Mouse (Mus musculus): Measurements from ENCODE around the gene Arhgap10. TPM values are rescaled to one million over a fixed set of nuclear protein-coding genes. Genes with fewer than 3 reads are reported as not detected.
"Not testable (repeated sequence)": the region's sequence is repeated elsewhere in the genome, so short reads cannot be mapped to it uniquely, and the experiment has no call there.

Gene Arhgap10
- polyA plus RNA-seq, 1 experiment: 88.6 TPM

- no peaks in the 10 kb centered on the region for H3K27me3 ChIP-seq (replicated peaks)
- H3K4me3 ChIP-seq (replicated peaks): no peak overlapping the region
- H3K36me3 ChIP-seq (replicated peaks; ENCODE audit: low read length): peaks cover 91% of the 10 kb centered on the region
- TF ChIP-seq GATA1 (IDR thresholded peaks at IDR 0.05; ENCODE audit: borderline replicate concordance, low read length) (no peak), FLI1 (IDR thresholded peaks at IDR 0.05; ENCODE audit: low read length) (no peak)
- H3K4me1 ChIP-seq: peaks cover 38% of the 10 kb centered on the region
- peaks cover 3% of the 10 kb centered on the region for H3K9me3 ChIP-seq
Observed at GRCm38 (mm10) chr8:77329783-77330182, 188.0 kb downstream of the Arhgap10 start.

GRCm38 (mm10) chr8:77328473-77328872 lies 189.3 kb downstream of the Arhgap10 start:
- TF ChIP-seq GATA1 (IDR thresholded peaks at IDR 0.05; ENCODE audit: borderline replicate concordance, low read length): no peak
- TF ChIP-seq FLI1 (IDR thresholded peaks at IDR 0.05; ENCODE audit: low read length): no peak
- Histone ChIP-seq H3K27me3 (replicated peaks) (no peaks in the 10 kb centered on the region), H3K4me3 (replicated peaks) (no peak overlapping the region), H3K4me1 (peaks cover 34% of the 10 kb centered on the region), H3K9me3 (no peaks in the 10 kb centered on the region), H3K36me3 (replicated peaks; ENCODE audit: low read length) (peaks cover 89% of the 10 kb centered on the region)

DNA sequence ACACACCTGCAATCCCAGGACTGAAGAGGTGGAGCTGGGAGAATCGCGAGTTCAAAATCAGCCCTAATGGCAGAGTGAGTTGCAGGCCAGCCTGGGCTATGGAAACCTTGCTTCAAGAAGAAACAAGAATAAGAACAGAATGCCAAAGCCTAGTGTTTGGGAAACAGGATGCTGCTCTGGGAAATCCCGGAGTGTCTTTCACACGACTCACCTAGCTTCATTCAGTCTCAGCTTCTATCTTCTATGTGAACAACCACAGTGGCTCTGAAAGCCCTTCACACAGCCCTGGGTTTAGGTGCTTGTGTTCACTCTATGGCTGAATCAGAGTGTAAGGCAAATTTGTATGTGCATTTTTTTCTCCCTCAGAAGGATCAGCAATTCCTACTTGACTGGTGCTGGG lies 190.4 kb downstream of the Arhgap10 start:
- H3K27me3 ChIP-seq (replicated peaks): no peaks in the 10 kb centered on the region
- TF ChIP-seq FLI1 (IDR thresholded peaks at IDR 0.05; ENCODE audit: low read length) (no peak), GATA1 (IDR thresholded peaks at IDR 0.05; ENCODE audit: borderline replicate concordance, low read length) (no peak)

GRCm38 (mm10) chr8:77322727-77323126 lies 195.0 kb downstream of the Arhgap10 start:
- H3K4me3 ChIP-seq (replicated peaks); H3K27me3 ChIP-seq (replicated peaks); H3K9me3 ChIP-seq: not testable (repeated sequence)
- Histone ChIP-seq H3K4me1 (peaks cover 18% of the 10 kb centered on the region), H3K36me3 (replicated peaks; ENCODE audit: low read length) (peaks cover 84% of the 10 kb centered on the region)

More for the DNA sequence above, 190.4 kb downstream of the Arhgap10 start:
- H3K9me3 ChIP-seq: no peaks in the 10 kb centered on the region
- H3K4me1 ChIP-seq: peaks cover 37% of the 10 kb centered on the region
- H3K4me3 ChIP-seq (replicated peaks): no peak overlapping the region
- H3K36me3 ChIP-seq (replicated peaks; ENCODE audit: low read length): peaks cover 87% of the 10 kb centered on the region

DNA sequence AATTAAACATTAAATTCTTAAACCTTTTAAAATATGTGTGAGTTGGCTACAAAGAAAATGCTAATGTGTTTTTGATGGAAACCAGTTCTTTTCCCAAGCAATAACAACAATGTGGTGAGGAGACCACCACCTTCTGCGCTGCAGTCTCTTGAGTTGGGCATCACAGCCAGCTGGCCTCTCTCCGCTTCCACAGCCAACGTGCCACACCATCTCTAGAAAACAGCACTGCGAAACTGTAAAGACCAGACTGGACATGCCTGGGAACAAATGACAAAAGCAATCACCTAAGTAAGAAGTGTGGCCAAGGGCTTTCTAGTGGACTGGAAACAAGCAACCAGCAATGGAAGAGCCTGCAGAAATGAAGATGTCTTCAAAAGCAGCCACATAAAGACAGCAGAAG lies 195.9 kb downstream of the Arhgap10 start:
- TF ChIP-seq FLI1 (IDR thresholded peaks at IDR 0.05; ENCODE audit: low read length) (no peak), GATA1 (IDR thresholded peaks at IDR 0.05; ENCODE audit: borderline replicate concordance, low read length) (no peak)
- Histone ChIP-seq H3K4me1 (peaks cover 14% of the 10 kb centered on the region), H3K9me3 (no peaks in the 10 kb centered on the region), H3K4me3 (replicated peaks) (no peak overlapping the region), H3K36me3 (replicated peaks; ENCODE audit: low read length) (peaks cover 85% of the 10 kb centered on the region), H3K27me3 (replicated peaks) (no peaks in the 10 kb centered on the region)

DNA sequence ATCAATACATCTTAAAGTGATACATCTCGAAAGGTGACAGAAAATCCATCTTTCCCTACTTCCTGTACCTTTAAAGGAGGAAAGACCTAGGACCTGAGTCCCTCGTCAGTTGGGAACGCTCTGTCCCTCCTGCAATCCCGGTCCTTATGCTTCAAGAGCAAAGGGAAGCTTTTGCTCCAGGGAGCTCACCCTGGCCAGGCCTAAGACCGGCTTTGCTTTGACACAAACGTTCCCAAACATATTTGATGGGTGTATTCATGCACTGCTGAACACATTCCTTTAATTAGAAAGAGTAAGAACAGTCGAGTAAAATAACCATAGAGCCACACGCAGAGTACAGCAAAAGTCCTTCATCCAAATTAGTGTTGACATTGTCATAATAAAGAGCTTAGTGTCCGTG lies 199.2 kb downstream of the Arhgap10 start:
- H3K4me3 ChIP-seq (replicated peaks): no peak overlapping the region
- no peaks in the 10 kb centered on the region for H3K27me3 ChIP-seq (replicated peaks)
- no peaks in the 10 kb centered on the region for H3K9me3 ChIP-seq
- H3K36me3 ChIP-seq (replicated peaks; ENCODE audit: low read length): peaks cover 92% of the 10 kb centered on the region
- TF ChIP-seq GATA1 (IDR thresholded peaks at IDR 0.05; ENCODE audit: borderline replicate concordance, low read length) (no peak), FLI1 (IDR thresholded peaks at IDR 0.05; ENCODE audit: low read length) (no peak)
- peaks cover 8% of the 10 kb centered on the region for H3K4me1 ChIP-seq

DNA sequence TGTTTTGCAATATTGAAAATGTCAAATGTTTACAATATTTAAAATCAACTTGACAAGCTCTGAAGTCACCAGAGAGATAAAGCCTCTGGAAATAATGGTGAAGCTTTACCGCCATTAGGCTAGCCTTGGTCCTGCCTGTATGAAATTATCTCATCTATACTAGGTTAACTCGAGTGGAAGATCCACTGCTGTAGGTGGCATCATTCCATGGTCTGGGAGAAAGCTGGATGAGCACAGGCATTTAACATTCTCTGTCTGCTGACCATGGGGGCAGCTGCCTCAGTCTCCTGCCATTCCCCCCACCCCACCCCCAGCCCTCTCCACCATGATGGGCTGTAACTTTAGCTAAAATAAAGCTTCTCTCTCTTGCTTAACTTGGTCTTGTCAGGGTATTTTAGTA lies 200.0 kb downstream of the Arhgap10 start:
- H3K4me1 ChIP-seq: peaks cover 10% of the 10 kb centered on the region; the same call in 1 of the 2 replicates
- no peaks in the 10 kb centered on the region for H3K9me3 ChIP-seq
- peaks cover 92% of the 10 kb centered on the region for H3K36me3 ChIP-seq (replicated peaks; ENCODE audit: low read length)
- TF ChIP-seq FLI1 (IDR thresholded peaks at IDR 0.05; ENCODE audit: low read length): no peak
- no peak for TF ChIP-seq GATA1 (IDR thresholded peaks at IDR 0.05; ENCODE audit: borderline replicate concordance, low read length)
- no peak overlapping the region for H3K4me3 ChIP-seq (replicated peaks)
- H3K27me3 ChIP-seq (replicated peaks): no peaks in the 10 kb centered on the region

DNA sequence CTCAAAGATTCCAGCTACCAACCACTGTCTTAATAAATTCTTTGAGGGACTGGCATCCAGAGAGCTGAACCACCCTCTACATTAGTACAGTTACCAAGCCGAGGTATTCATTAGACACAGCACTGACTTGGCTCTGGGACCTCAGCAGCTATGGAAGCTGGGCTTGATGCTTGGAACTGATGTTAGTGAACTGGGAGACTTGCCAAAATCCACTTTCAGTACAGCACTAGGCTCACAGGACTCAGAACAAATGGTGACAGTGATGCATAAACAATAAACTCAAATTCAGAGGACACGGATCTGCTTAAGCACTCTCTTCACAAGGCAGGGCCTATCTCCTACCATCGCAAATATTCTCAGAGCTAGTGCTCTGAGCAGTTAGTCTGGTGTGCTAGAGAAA lies 204.8 kb downstream of the Arhgap10 start:
- peaks cover 93% of the 10 kb centered on the region for H3K36me3 ChIP-seq (replicated peaks; ENCODE audit: low read length)
- peaks cover 25% of the 10 kb centered on the region for H3K4me1 ChIP-seq

GRCm38 (mm10) chr8:77311762-77312161 lies 206.0 kb downstream of the Arhgap10 start:
- TF ChIP-seq GATA1 (IDR thresholded peaks at IDR 0.05; ENCODE audit: borderline replicate concordance, low read length) (no peak), FLI1 (IDR thresholded peaks at IDR 0.05; ENCODE audit: low read length) (no peak)
- peaks cover 80% of the 10 kb centered on the region for H3K36me3 ChIP-seq (replicated peaks; ENCODE audit: low read length)

More for the DNA sequence above, 204.8 kb downstream of the Arhgap10 start:
- TF ChIP-seq GATA1 (IDR thresholded peaks at IDR 0.05; ENCODE audit: borderline replicate concordance, low read length) (no peak), FLI1 (IDR thresholded peaks at IDR 0.05; ENCODE audit: low read length) (no peak)
- H3K4me3 ChIP-seq (replicated peaks): no peak overlapping the region
- H3K27me3 ChIP-seq (replicated peaks): no peaks in the 10 kb centered on the region
- H3K9me3 ChIP-seq: 0 out of 2 replicates have a peak, but pooled peaks cover 2% of the 10 kb centered on the region

DNA sequence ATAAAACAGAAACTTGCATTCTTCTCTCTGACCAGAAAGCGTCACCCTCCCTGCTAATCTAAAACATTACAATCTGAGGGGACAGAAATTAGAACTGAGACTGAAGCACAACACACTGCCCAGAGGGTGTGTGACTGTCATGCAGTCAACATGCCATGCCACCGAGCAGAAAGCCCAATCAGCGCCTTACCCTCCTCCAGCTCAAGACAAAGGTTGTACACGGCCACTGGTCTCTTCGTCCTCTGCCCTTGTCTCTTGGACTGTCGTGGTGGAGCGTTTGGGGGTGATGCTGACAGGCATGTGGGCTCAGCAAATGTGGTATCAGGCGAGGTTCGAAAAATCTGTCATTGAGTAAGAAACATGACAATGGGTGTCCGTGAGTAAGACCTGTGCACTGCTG lies 207.2 kb downstream of the Arhgap10 start:
- no peaks in the 10 kb centered on the region for H3K27me3 ChIP-seq (replicated peaks)
- H3K36me3 ChIP-seq (replicated peaks; ENCODE audit: low read length): peaks cover 71% of the 10 kb centered on the region
- no peak for TF ChIP-seq FLI1 (IDR thresholded peaks at IDR 0.05; ENCODE audit: low read length)
- no peak for TF ChIP-seq GATA1 (IDR thresholded peaks at IDR 0.05; ENCODE audit: borderline replicate concordance, low read length)
- peaks cover 25% of the 10 kb centered on the region for H3K4me1 ChIP-seq
- H3K9me3 ChIP-seq: peaks cover 5% of the 10 kb centered on the region; the same call in 1 of the 2 replicates
- no peak overlapping the region for H3K4me3 ChIP-seq (replicated peaks)

More at GRCm38 (mm10) chr8:77311762-77312161, 206.0 kb downstream of the Arhgap10 start:
- Histone ChIP-seq H3K9me3 (0 out of 2 replicates have a peak, but pooled peaks cover 2% of the 10 kb centered on the region), H3K4me3 (replicated peaks) (no peak overlapping the region), H3K27me3 (replicated peaks) (no peaks in the 10 kb centered on the region), H3K4me1 (peaks cover 25% of the 10 kb centered on the region)

DNA sequence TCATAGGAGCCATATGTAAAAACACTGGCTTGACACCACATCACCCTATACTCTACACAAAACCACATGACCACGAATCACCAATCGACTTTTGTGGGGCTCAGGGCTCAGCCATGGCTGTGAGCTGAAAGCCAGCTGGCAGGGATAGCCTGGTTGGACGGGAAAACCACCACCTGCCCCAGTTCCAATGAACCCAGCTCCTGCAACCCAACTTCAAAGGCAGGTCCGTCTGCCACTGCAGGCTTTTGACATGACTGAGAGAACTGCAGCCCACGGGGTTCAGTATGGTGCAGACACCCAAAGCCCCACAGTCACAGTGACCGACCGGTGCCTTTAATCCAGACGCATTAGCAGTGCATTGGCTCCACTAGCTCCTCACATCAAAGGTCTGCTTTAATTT lies 207.7 kb downstream of the Arhgap10 start:
- peaks cover 7% of the 10 kb centered on the region; the same call in 1 of the 2 replicates for H3K9me3 ChIP-seq
- peaks cover 25% of the 10 kb centered on the region for H3K4me1 ChIP-seq
- H3K36me3 ChIP-seq (replicated peaks; ENCODE audit: low read length): peaks cover 69% of the 10 kb centered on the region
- no peaks in the 10 kb centered on the region for H3K27me3 ChIP-seq (replicated peaks)
- TF ChIP-seq FLI1 (IDR thresholded peaks at IDR 0.05; ENCODE audit: low read length) (no peak), GATA1 (IDR thresholded peaks at IDR 0.05; ENCODE audit: borderline replicate concordance, low read length) (no peak)
- no peak overlapping the region for H3K4me3 ChIP-seq (replicated peaks)

Data from megakaryocyte, embryonic 14.5 days (primary cell).